Mouse (Mus musculus) heart, adult 2 months (tissue): Measurements from ENCODE around the gene Nmur1.

ENCODE experiments used
- CTCF ChIP-seq: fragments of 200-600 bp; IDR thresholded peaks from 2 replicates; pipeline ENCODE4 v1.8.1; 2022; ENCODE audit warnings: antibody characterized with exemption, mild to moderate bottlenecking, moderate library complexity
- EP300 ChIP-seq: fragments of 200-500 bp; IDR thresholded peaks from 2 replicates; pipeline ENCODE4 v1.6.1; 2011; ENCODE audit warnings: low read depth, low read length, control low read depth; ENCODE audit not compliant: insufficient read depth
- POLR2A ChIP-seq: fragments of 200-500 bp; IDR thresholded peaks from 2 replicates; pipeline ENCODE4 v1.6.1; 2011; ENCODE audit warnings: mild to moderate bottlenecking, low read depth, low read length, control low read depth; ENCODE audit not compliant: insufficient read depth

- TF ChIP-seq CTCF (no peak), EP300 (no peak), POLR2A (no peak)
These were observed 19.7 kb downstream of the Nmur1 start for GRCm38 (mm10) chr1:86406313-86406712.
